Mouse (Mus musculus): ENCODE measurements around the gene Magi2. TPM values are rescaled to one million over a fixed set of nuclear protein-coding genes. Genes with fewer than 3 reads are reported as not detected.

Gene Magi2
- polyA plus RNA-seq, 2 experiments = 0.08 to 0.15 TPM

DNA sequence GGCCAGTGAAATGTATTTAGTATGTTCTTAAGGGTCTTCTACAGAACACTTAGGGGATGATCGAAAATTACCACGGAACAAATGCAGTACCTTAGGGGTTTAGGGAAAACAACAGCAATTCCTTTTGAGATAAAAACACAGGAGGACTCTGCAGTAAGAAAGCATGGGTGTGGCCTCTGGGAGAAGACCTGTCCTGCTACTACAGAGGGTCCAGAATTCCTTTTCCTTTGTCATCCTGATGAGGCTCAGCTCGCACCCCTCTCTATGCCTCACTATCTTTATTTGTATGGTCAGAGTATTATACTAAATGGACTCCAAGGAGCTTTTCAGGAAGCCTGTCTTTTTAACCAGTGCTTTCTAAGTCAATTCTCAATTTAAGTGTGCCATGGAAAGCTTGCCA lies 877.7 kb downstream of the Magi2 start:
- Histone ChIP-seq H3K9me3 (ENCODE audit: control insufficient read depth, low read length) (no peaks in the 10 kb centered on the region), H3K27ac (no peak overlapping the region), H3K4me1 (replicated peaks; ENCODE audit: control insufficient read depth in 2 of 2, insufficient read depth in 2 of 2, low read length in 1 of 2) (no peaks in the 10 kb centered on the region), H3K9ac (replicated peaks) (no peak overlapping the region), H3K27me3 (ENCODE audit: control insufficient read depth, insufficient read depth, low read length) (no peaks in the 10 kb centered on the region), H3K4me2 (ENCODE audit: low read depth) (no peak overlapping the region), H3K36me3 (replicated peaks; ENCODE audit: control insufficient read depth, insufficient read depth, low read depth) (no peaks in the 10 kb centered on the region), H3K4me3 (ENCODE audit: insufficient read depth in 1 of 2, low read depth in 2 of 2, low read length in 2 of 2) (no peak overlapping the region)
- ATAC-seq (ENCODE audit: insufficient read depth) (no peak), DNase-seq (ENCODE audit: low read depth in 3 of 3, low spot score in 3 of 3) (no peak)
- WGBS (ENCODE audit: insufficient replicate concordance) = 38% methylated on average over 3 of the region's 3 CpGs
- TF ChIP-seq EP300 (IDR thresholded peaks at IDR 0.05; ENCODE audit: low read depth) = no peak
- TF ChIP-seq CTCF (IDR thresholded peaks at IDR 0.05; ENCODE audit: low read depth) = no peak

DNA sequence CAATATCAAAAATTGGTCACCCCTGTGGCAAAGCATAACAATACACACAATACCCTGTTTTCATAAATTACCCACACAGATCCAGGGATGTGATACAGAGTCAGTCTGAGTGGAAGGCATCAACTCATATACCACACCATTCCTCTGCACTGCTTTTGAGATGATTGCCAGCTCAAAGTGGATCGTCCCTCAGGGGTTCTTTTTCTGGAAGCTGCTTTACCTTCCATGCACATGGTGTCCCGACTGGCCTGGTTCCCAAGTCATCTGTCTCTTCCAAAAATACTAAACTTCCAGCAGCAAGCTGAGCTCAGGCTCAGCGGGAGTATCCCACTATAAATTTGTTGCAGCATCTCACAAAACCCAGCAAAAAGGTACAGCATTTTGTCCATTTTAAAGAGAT lies 882.7 kb downstream of the Magi2 start:
- H3K4me2 ChIP-seq (ENCODE audit: low read depth) = no peak overlapping the region
- no peaks in the 10 kb centered on the region for H3K9me3 ChIP-seq (ENCODE audit: control insufficient read depth, low read length)
- H3K4me3 ChIP-seq (ENCODE audit: insufficient read depth in 1 of 2, low read depth in 2 of 2, low read length in 2 of 2) = no peak overlapping the region
- ATAC-seq (ENCODE audit: insufficient read depth) (no peak), DNase-seq (ENCODE audit: low read depth in 3 of 3, low spot score in 3 of 3) (no peak)
- TF ChIP-seq EP300 (IDR thresholded peaks at IDR 0.05; ENCODE audit: low read depth) = no peak
- TF ChIP-seq CTCF (IDR thresholded peaks at IDR 0.05; ENCODE audit: low read depth) = no peak
- no peak overlapping the region for H3K27ac ChIP-seq
- no peaks in the 10 kb centered on the region for H3K27me3 ChIP-seq (ENCODE audit: control insufficient read depth, insufficient read depth, low read length)
- no peak overlapping the region for H3K9ac ChIP-seq (replicated peaks)
- H3K4me1 ChIP-seq (replicated peaks; ENCODE audit: control insufficient read depth in 2 of 2, insufficient read depth in 2 of 2, low read length in 1 of 2) = no peaks in the 10 kb centered on the region
- H3K36me3 ChIP-seq (replicated peaks; ENCODE audit: control insufficient read depth, insufficient read depth, low read depth) = no peaks in the 10 kb centered on the region
- 59% methylated on average over 3 of the region's 3 CpGs for WGBS (ENCODE audit: insufficient replicate concordance)

DNA sequence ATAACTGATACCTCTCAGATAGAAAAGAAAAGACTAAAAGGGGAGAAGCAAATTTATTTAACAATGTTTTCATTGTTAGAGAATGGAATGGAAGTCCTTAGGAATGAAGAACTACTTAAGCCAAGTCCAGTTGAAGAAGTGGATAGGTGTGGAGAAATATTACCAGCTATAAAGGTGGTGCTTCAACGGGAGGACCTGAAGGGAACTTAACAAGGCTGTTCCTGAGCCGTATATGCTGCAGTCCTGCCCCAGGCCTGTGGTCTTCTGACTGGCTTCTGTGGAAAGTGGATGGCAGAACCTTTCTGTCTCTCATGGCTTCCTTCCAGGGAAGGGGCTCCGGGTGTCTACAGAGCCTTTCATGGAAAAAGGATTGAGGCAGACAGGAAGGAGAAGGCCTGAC lies 890.3 kb downstream of the Magi2 start:
- no peak overlapping the region for H3K4me2 ChIP-seq (ENCODE audit: low read depth)
- H3K4me3 ChIP-seq (ENCODE audit: insufficient read depth in 1 of 2, low read depth in 2 of 2, low read length in 2 of 2) = no peak overlapping the region
- no peak for ATAC-seq (ENCODE audit: insufficient read depth)
- H3K27ac ChIP-seq = no peak overlapping the region
- no peaks in the 10 kb centered on the region for H3K4me1 ChIP-seq (replicated peaks; ENCODE audit: control insufficient read depth in 2 of 2, insufficient read depth in 2 of 2, low read length in 1 of 2)
- no peak overlapping the region for H3K9ac ChIP-seq (replicated peaks)
- no peak for TF ChIP-seq EP300 (IDR thresholded peaks at IDR 0.05; ENCODE audit: low read depth)
- TF ChIP-seq CTCF (IDR thresholded peaks at IDR 0.05; ENCODE audit: low read depth) = no peak
- H3K27me3 ChIP-seq (ENCODE audit: control insufficient read depth, insufficient read depth, low read length) = no peaks in the 10 kb centered on the region
- no peak for DNase-seq (ENCODE audit: low read depth in 3 of 3, low spot score in 3 of 3)
- no peaks in the 10 kb centered on the region for H3K9me3 ChIP-seq (ENCODE audit: control insufficient read depth, low read length)
- no peaks in the 10 kb centered on the region for H3K36me3 ChIP-seq (replicated peaks; ENCODE audit: control insufficient read depth, insufficient read depth, low read depth)
- 55% methylated on average over 3 of the region's 3 CpGs for WGBS (ENCODE audit: insufficient replicate concordance)

DNA sequence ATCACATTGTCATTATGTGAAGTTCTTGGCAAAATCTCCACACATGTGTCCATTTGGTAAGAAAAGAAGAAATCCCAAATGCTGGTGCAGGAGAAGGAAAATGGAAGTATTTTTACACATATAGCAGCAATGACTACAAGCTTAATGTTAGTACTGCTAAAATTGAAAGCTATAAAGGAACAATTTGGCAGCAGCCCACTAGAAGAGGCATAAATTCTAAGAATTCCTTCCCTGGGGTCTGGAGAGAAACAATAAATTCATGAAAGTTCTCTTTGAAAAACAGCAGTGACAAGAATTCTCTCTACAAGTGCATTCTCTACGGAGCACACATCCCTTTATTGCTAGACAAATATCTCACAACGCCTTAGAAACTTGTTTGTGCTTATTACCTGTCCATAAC lies 913.4 kb downstream of the Magi2 start:
- WGBS (ENCODE audit: insufficient replicate concordance) = 50% methylated on average over 2 of the region's 2 CpGs

DNA sequence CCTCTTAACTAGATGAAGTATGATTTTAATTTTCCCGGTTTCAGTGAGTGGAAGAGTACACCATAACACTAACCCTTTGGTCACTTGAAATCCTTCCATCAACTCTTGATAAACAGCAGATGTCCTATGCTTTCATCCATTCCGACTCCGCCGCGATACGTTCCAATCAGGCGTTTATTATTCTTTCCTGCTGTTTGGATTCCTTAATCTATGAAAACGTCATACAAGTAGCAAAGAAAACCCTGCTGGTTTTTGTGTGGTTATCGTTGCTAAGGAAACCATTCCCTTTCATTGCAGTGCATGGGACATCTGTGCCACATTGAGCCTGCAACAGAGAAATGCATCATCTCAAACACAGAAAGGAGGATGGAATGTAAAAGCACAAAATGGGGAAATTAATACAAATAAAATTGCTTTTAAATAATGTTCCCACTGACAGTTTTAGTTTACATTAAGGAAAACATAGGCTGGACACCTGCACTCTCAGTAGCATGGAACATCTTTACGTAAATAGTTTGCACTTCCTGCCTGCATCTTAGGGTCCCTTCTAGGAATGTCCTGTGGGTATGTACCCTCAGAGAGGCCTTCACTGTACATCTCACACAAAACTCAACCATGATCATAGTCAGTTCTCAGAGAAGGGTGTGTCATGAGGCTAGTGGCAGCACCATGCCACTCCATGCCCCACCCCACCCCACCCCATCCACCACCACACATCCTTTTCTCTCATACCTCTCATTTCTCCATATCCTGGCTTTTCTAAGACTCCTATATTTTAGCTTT lies 914.0 kb downstream of the Magi2 start:
- no peak for TF ChIP-seq CTCF (IDR thresholded peaks at IDR 0.05; ENCODE audit: low read depth)
- TF ChIP-seq EP300 (IDR thresholded peaks at IDR 0.05; ENCODE audit: low read depth) = no peak
- Histone ChIP-seq H3K27ac (no peak overlapping the region), H3K36me3 (replicated peaks; ENCODE audit: control insufficient read depth, insufficient read depth, low read depth) (no peaks in the 10 kb centered on the region), H3K9ac (replicated peaks) (no peak overlapping the region), H3K9me3 (ENCODE audit: control insufficient read depth, low read length) (no peaks in the 10 kb centered on the region), H3K4me3 (ENCODE audit: insufficient read depth in 1 of 2, low read depth in 2 of 2, low read length in 2 of 2) (no peak overlapping the region), H3K4me2 (ENCODE audit: low read depth) (no peak overlapping the region), H3K4me1 (replicated peaks; ENCODE audit: control insufficient read depth in 2 of 2, insufficient read depth in 2 of 2, low read length in 1 of 2) (no peaks in the 10 kb centered on the region), H3K27me3 (ENCODE audit: control insufficient read depth, insufficient read depth, low read length) (no peaks in the 10 kb centered on the region)
- DNase-seq (ENCODE audit: low read depth in 3 of 3, low spot score in 3 of 3) (no peak), ATAC-seq (ENCODE audit: insufficient read depth) (no peak)
- WGBS (ENCODE audit: insufficient replicate concordance) = 72% methylated on average over 10 of the region's 10 CpGs

More for the DNA sequence above, 913.4 kb downstream of the Magi2 start:
- no peak for DNase-seq (ENCODE audit: low read depth in 3 of 3, low spot score in 3 of 3)
- H3K27me3 ChIP-seq (ENCODE audit: control insufficient read depth, insufficient read depth, low read length) = no peaks in the 10 kb centered on the region
- no peaks in the 10 kb centered on the region for H3K4me1 ChIP-seq (replicated peaks; ENCODE audit: control insufficient read depth in 2 of 2, insufficient read depth in 2 of 2, low read length in 1 of 2)
- no peaks in the 10 kb centered on the region for H3K9me3 ChIP-seq (ENCODE audit: control insufficient read depth, low read length)
- no peak overlapping the region for H3K9ac ChIP-seq (replicated peaks)
- H3K27ac ChIP-seq = no peak overlapping the region
- no peak overlapping the region for H3K4me2 ChIP-seq (ENCODE audit: low read depth)
- no peak for ATAC-seq (ENCODE audit: insufficient read depth)
- TF ChIP-seq EP300 (IDR thresholded peaks at IDR 0.05; ENCODE audit: low read depth) = no peak
- TF ChIP-seq CTCF (IDR thresholded peaks at IDR 0.05; ENCODE audit: low read depth) = no peak
- H3K4me3 ChIP-seq (ENCODE audit: insufficient read depth in 1 of 2, low read depth in 2 of 2, low read length in 2 of 2) = no peak overlapping the region
- no peaks in the 10 kb centered on the region for H3K36me3 ChIP-seq (replicated peaks; ENCODE audit: control insufficient read depth, insufficient read depth, low read depth)
